Mouse (Mus musculus) heart, adult 2 months (tissue): ENCODE results near the gene Stag3. TPM values are rescaled to one million over a fixed set of nuclear protein-coding genes. Genes with fewer than 3 reads are reported as not detected.

Experiments
- DNase-seq, 2 experiments: peaks; one replicate each; pipeline ENCODE4 v3.0.0; 2021
- H3K27ac ChIP-seq: fragments of 200-600 bp; 2 replicates; pipeline ENCODE4 v1.8.1; 2022
- H3K27me3 ChIP-seq: fragments of 200-500 bp; 2 replicates; pipeline ENCODE4 v1.6.1; 2012; ENCODE audit warnings: mild to moderate bottlenecking, low read length, inconsistent platforms, mixed read lengths; ENCODE audit not compliant: control insufficient read depth, insufficient read depth
- H3K36me3 ChIP-seq: fragments of 200-500 bp; 2 replicates; pipeline ENCODE4 v1.6.1; 2012; ENCODE audit warnings: low read length, inconsistent platforms; ENCODE audit not compliant: control insufficient read depth, insufficient read depth
- H3K4me1 ChIP-seq: fragments of 200-500 bp; 2 replicates; pipeline ENCODE4 v1.6.1; 2011; ENCODE audit warnings: low read length; ENCODE audit not compliant: control insufficient read depth, insufficient read depth
- H3K4me3 ChIP-seq: fragments of 200-600 bp; 2 replicates; pipeline ENCODE4 v1.8.1; 2022
- H3K79me2 ChIP-seq: fragments of 200-500 bp; replicated peaks from 2 replicates; pipeline ENCODE4 v1.6.1; 2012; ENCODE audit warnings: mild to moderate bottlenecking, inconsistent platforms, low read length, moderate library complexity, mixed read lengths; ENCODE audit not compliant: control insufficient read depth, insufficient read depth
- H3K9ac ChIP-seq: fragments of 200-500 bp; 2 replicates; pipeline ENCODE4 v1.6.1; 2012; ENCODE audit warnings: low read depth, mild to moderate bottlenecking, control low read depth, inconsistent platforms, low read length, mixed read lengths
- CTCF ChIP-seq: fragments of 200-600 bp; IDR thresholded peaks from 2 replicates; pipeline ENCODE4 v1.8.1; 2022; ENCODE audit warnings: antibody characterized with exemption, mild to moderate bottlenecking, moderate library complexity
- EP300 ChIP-seq: fragments of 200-500 bp; IDR thresholded peaks from 2 replicates; pipeline ENCODE4 v1.6.1; 2011; ENCODE audit warnings: low read depth, low read length, control low read depth; ENCODE audit not compliant: insufficient read depth
- POLR2A ChIP-seq: fragments of 200-500 bp; IDR thresholded peaks from 2 replicates; pipeline ENCODE4 v1.6.1; 2011; ENCODE audit warnings: mild to moderate bottlenecking, low read depth, low read length, control low read depth; ENCODE audit not compliant: insufficient read depth
- WGBS: fragments of 180-500 bp; shearing (Covaris S2); methylation state at CpG from one replicate; pipeline ENCODE4 v1.1.7; 2018; 5-methylcytosine and 5-hydroxymethylcytosine counted together
- intact Hi-C: fragments of 180-260 bp; cut with DNase I; formaldehyde crosslinking; loops from one replicate; pipeline ENCODE4 v1.15.1; 2025
- polyA plus RNA-seq: library from polyadenylated mRNA; depleted of rRNA; stranded (reverse); fragments of >200 nt; gene quantifications from 2 replicates; pipeline ENCODE4 v1.2.3, GENCODE M21; 2012
- total RNA-seq, 2 experiments: library from RNA; stranded (reverse); gene quantifications; 2 replicates each; pipeline ENCODE4 v1.2.3; 2021

Gene Stag3
- total and polyA plus RNA-seq, 3 experiments = 0.98 TPM; not detected in 2

DNA sequence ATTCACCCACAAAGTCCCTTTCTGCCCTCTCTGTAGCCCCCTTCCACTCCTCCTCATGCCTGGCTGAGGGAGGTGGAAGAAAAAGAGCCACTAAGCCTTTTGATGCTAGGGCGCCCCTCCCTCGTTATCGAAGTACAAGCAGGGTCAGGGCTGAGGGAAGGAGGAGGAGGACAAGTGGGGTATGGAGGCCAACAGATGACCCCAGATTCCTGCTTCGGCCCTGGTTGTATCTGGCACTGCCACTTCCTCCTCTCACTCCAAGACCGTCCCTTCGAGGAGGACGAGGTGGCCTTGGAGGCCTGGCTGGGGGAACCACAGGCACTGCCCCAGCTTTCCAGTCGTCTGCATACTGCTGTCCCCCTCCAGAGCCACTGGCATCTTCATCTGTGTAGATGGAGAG is 5.9 kb upstream of the Stag3 start:
- no peak for DNase-seq
- 76% methylated on average over 8 of the region's 8 CpGs for WGBS
- Histone ChIP-seq H3K79me2 (no peaks in the 10 kb centered on the region), H3K4me3 (no peak overlapping the region), H3K4me1 (no peaks in the 10 kb centered on the region), H3K9ac (no peak overlapping the region), H3K27ac (no peak overlapping the region), H3K27me3 (no peaks in the 10 kb centered on the region), H3K36me3 (no peaks in the 10 kb centered on the region)
- intact Hi-C loops = no loop called here
- TF ChIP-seq CTCF (no peak), EP300 (no peak), POLR2A (no peak)

DNA sequence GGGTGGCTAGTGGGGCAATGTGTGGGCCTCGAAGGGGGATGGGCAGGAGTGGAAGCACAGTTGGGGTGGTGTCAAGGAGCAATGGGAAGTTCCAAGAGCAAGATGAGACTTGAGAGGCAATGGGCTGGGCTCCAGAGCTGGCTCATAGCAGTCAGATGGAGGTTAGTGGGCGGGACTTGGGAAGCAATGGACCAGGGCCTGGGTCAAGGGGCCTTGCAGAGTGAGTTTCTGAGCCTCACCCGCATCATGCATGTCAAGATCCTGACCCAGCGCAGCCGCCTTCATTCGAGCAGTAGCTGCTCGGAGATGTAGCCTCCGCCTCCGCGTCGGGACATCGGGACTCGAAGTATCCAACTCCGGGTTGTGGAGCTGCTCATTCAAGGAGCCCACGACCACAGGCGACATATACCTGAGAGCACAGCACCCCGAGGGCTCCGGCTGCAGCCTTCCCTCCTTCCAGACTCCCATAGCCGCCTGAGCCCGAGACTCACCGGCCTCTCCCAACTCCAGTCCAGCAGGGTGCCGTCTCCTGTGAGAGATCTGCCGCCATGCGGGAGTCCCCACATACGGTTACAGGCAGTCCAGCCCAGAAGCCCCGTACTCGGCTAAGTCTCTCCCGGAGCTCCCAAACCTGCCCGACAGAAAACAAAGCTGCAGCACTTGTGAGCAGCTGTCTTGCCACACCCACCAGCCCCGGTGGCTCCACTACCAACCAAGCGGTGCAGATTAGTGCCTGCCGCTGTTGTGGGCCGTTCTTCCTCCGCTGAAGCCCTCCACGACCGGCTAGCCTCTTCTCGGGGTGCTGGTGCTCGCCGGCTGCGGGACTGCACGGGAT is 4.6 kb upstream of the Stag3 start:
- TF ChIP-seq EP300 (no peak), POLR2A (no peak), CTCF (no peak)
- WGBS = 57% methylated on average over 41 of the region's 41 CpGs
- intact Hi-C loops = no loop called here
- no peak overlapping the region for H3K27ac ChIP-seq
- H3K4me3 ChIP-seq = no peak overlapping the region
- no peak for DNase-seq
- no peaks in the 10 kb centered on the region for H3K36me3 ChIP-seq
- H3K9ac ChIP-seq = no peak overlapping the region
- H3K4me1 ChIP-seq = no peaks in the 10 kb centered on the region; the same call in 1 of the 2 replicates
- H3K27me3 ChIP-seq = no peaks in the 10 kb centered on the region
- no peaks in the 10 kb centered on the region for H3K79me2 ChIP-seq

DNA sequence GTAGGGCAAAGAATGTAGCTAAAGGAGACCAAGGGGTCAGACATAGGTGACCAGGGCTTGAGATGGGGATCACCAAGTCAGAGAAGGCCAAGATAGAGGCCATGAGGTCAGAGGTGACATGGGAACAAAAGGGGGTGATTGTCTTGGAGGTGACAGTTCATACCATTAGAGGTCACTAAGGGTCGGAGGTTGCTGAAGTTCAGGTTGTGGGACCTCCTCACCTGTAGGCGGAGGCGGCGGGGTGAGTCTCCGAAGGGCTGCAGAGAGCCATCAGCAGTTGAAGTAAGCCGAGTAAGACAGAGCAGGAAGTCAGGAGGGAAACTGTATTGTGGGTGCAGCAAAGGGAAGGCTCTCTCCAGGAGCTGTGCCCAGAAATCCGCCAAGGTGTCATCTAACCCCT is 2.0 kb upstream of the Stag3 start:
- intact Hi-C loops = no loop called here
- WGBS = 84% methylated on average over 7 of the region's 7 CpGs
- Histone ChIP-seq H3K36me3 (no peaks in the 10 kb centered on the region), H3K27ac (no peak overlapping the region), H3K27me3 (peaks cover 1% of the 10 kb centered on the region; the same call in 1 of the 2 replicates), H3K4me3 (no peak overlapping the region), H3K4me1 (no peaks in the 10 kb centered on the region; the same call in 1 of the 2 replicates), H3K9ac (no peak overlapping the region), H3K79me2 (no peaks in the 10 kb centered on the region)
- DNase-seq = no peak
- TF ChIP-seq POLR2A = no peak
- no peak for TF ChIP-seq CTCF
- TF ChIP-seq EP300 = no peak

DNA sequence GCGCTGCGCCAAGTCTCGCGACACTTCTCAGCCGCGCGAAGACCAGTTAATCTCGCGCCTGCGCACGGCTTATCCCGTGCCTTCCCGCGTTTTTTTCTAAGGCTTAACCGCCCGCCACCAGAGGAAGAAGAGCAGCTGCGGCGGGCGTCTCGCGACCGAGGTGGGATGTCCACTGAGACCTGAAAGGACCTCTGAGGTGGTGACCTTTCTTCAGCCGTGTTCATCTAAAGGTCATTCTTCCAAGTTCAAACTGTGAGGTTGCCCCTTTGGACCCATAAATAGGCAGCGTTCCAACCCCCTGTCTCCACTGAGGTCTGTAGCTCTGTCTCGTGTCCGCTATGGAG is 357 bp downstream of the Stag3 start:
- peaks cover 1% of the 10 kb centered on the region; the same call in 1 of the 2 replicates for H3K27me3 ChIP-seq
- TF ChIP-seq CTCF = no peak
- TF ChIP-seq POLR2A = no peak
- TF ChIP-seq EP300 = no peak
- peak overlapping the region; percentile 49 for H3K4me3 ChIP-seq
- no peak overlapping the region for H3K27ac ChIP-seq
- intact Hi-C loops = no loop called here
- no peak for DNase-seq
- no peaks in the 10 kb centered on the region for H3K79me2 ChIP-seq
- 20% methylated on average over 26 of the region's 26 CpGs for WGBS
- no peak overlapping the region for H3K9ac ChIP-seq
- H3K36me3 ChIP-seq = no peaks in the 10 kb centered on the region
- no peaks in the 10 kb centered on the region; the same call in 1 of the 2 replicates for H3K4me1 ChIP-seq

DNA sequence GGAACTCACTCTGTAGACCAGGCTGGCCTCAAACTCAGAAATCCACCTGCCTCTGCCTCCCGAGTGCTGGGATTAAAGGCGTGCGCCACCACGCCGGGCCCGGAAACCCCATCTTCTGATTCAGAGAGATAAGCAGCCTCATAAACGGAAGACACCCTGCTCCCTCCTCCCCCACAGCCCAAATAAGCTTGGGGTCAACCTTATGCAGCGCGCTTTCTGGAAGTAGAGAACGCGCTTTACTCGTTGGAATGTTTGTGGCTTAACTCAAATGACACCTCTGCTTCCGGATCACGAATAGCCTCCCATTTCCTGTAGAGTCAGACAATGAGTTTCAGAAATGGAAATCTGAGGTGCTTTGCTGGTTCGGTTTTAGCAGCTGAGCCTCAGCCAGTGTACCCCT is 789 bp downstream of the Stag3 start:
- no peak for TF ChIP-seq POLR2A
- TF ChIP-seq CTCF = no peak
- TF ChIP-seq EP300 = no peak
- Histone ChIP-seq H3K27me3 (peaks cover 1% of the 10 kb centered on the region; the same call in 1 of the 2 replicates), H3K79me2 (no peaks in the 10 kb centered on the region), H3K4me1 (no peaks in the 10 kb centered on the region; the same call in 1 of the 2 replicates), H3K9ac (no peak overlapping the region), H3K4me3 (no peak overlapping the region), H3K36me3 (no peaks in the 10 kb centered on the region), H3K27ac (no peak overlapping the region)
- no peak for DNase-seq
- 73% methylated on average over 15 of the region's 15 CpGs for WGBS
- intact Hi-C loops = no loop called here

DNA sequence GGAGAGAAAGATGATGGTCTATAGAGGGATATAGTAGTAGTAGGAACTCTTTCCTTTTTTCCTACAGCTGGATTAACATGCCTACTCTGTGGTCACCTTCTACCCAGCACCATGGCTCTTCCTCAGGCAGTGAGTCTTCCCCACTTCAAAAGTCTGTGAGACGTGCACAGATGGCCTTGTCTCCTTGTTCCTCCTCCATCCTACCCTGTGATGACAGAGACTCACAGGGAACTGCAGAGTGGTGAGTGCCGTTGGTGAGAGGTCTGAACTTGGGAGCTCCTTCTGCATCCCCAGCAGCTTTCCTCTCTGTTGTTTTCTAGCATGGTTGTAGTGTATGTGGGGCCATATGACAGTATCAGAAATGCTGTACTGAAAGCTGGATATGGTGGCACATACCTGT is 1.8 kb downstream of the Stag3 start:
- Histone ChIP-seq H3K4me1 (no peaks in the 10 kb centered on the region; the same call in 1 of the 2 replicates), H3K27ac (no peak overlapping the region), H3K36me3 (no peaks in the 10 kb centered on the region), H3K4me3 (no peak overlapping the region), H3K79me2 (no peaks in the 10 kb centered on the region), H3K9ac (no peak overlapping the region), H3K27me3 (peaks cover 1% of the 10 kb centered on the region; the same call in 1 of the 2 replicates)
- intact Hi-C loops = no loop called here
- TF ChIP-seq POLR2A (no peak), EP300 (no peak), CTCF (no peak)
- no peak for DNase-seq
- 65% methylated on average over 2 of the region's 2 CpGs for WGBS
